8 mouse cellular contexts compared by ENCODE assay signal in the genomic region with DNA sequence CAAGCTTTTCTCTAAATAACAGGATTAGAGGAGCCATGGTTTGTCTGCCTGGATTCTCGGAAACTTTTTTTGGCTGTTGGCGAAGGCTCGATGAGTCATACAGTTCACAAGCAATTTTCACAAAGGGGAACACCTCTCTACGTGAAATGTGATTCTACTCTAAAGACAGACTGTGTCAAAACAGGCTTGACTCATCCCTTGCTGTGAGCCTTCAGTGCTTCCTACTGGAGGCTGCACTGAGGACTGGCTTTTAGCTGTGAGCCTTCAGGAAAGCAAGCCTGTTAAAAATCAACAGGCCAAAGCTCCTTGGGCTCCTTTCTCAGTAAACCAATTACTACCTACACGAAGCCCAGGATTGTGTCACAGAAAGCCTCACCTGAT.
A peak's percentile ranks its signal among the peaks of the same experiment; 100 is the strongest.
DNase-seq lines count a peak whose midpoint lies in the region.

No protein-coding gene starts in this region.

- peak; percentile 6 to 66 for DNase-seq in adrenal gland, adult (ENCODE audit: inconsistent age in 2 of 2, low spot score in 1 of 2)
- DNase-seq in adrenal gland, adult 18-20 months (ENCODE audit: low spot score in 2 of 2), result no peak
- peak; percentile 80 for DNase-seq in right cerebral cortex, adult 18-20 months
- no peak for DNase-seq in right cerebral cortex, postnatal 14 days
- DNase-seq in kidney, postnatal 25 days, result peak; percentile 18 to 51
- DNase-seq in telencephalon, adult 2 months (ENCODE audit: low read depth, low spot score), result peak; percentile 79
- no peak for DNase-seq in thymus, postnatal 14 days
- DNase-seq in cerebellum, adult 8-10 months, result no peak

Comparison
In these comparisons a context has a peak if more than half of its experiments do, and no peak if none do; other contexts are left out.
1. DNase-seq: peak in adrenal gland, adult (2 of 2), right cerebral cortex, adult 18-20 months (single experiment), kidney, postnatal 25 days (2 of 2) and telencephalon, adult 2 months (single experiment); none in adrenal gland, adult 18-20 months (0 of 2), right cerebral cortex, postnatal 14 days (single experiment), thymus, postnatal 14 days (single experiment) and cerebellum, adult 8-10 months (single experiment).